Mouse (Mus musculus) cerebellum, adult 11 months (tissue): Measurements from ENCODE around the gene Cep70.

Source experiments
- DNase-seq: peaks from one replicate; pipeline ENCODE4 v3.0.0; 2022

The Cep70 gene

DNA sequence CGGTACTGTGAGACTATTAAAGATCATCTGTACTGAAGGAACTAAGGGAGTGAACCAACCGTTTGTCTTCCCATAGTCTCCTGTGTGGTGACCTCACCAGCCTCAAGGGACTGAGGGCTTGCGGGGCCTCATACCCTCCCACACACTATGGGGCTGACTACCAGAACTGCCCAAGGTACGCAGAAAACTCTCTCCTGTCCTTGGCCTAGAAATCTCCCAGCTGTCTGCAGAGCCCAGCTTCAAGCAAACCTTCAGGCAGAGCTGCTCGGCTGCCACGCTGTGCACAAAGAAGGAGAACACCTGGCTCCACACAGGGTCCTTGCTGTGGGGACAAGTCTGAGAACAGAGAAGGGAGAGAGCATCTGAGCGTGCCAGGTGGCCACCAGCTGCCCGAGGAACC is 76.8 kb downstream of the Cep70 start:
- no peak for DNase-seq

- no peak for DNase-seq
Observed at GRCm38 (mm10) chr9:99325208-99325929, 82.2 kb downstream of the Cep70 start.

- DNase-seq: no peak
Observed at GRCm38 (mm10) chr9:99325961-99326360, 82.8 kb downstream of the Cep70 start.

DNA sequence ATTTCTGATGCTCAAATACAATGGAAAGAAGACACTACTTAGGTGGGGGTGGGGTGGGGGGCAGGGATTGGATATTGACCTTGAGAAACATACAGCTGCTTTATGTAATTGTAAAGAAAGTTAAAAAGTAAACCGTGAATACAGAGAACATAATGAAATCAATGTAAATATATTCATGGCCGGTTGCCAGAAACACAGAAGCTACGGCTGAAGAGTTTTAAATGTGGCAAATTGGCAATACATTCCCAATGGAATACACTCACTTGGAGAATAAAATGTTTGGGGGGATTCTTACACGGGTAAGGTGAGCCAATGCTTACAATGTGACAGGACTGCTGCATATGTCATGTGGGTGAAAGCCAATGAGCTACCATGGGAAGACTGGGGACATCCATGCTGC is 83.7 kb downstream of the Cep70 start:
- no peak for DNase-seq

GRCm38 (mm10) chr9:99336538-99336937 is 93.4 kb downstream of the Cep70 start:
- no peak for DNase-seq

- DNase-seq: no peak
Observed at GRCm38 (mm10) chr9:99338293-99338692, 95.1 kb downstream of the Cep70 start.

DNA sequence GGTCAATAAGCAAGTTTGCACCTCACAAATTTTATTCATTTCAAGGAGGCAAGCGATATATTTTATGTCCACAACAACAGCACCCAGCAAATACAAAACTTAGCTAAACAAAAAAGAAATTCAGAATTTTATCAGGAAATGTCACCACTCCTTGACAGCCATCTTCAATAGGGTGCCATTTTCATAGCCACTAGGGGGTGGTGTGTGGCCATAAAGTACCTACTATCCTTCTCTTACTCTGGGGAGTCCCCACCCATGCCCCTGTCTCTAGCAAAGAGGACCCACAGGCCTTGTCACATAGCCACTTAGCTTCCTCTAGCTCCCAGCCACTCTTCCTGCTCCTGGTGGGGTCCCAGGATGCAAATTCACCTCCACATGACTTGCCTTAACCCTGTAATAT is 96.0 kb downstream of the Cep70 start:
- no peak for DNase-seq

DNA sequence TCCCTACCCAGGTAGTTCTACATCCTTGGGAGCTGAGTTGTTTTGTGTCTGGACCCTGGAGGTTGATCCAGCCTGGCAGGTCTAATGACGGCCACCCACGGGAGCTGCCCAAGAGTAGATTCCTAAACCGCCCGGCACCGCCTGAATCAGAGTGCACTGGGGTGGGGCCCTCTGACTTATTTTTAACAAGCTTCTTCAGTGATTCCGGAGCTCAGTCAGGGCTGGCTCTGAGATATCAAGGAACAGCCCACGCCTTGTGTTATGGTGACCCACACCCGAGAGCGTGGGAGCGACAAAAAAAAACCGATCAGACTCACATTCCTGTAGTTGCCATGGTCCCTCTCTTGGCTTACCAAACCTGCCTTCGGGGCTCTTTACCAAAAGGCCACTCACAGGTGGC is 97.0 kb downstream of the Cep70 start:
- no peak for DNase-seq

DNA sequence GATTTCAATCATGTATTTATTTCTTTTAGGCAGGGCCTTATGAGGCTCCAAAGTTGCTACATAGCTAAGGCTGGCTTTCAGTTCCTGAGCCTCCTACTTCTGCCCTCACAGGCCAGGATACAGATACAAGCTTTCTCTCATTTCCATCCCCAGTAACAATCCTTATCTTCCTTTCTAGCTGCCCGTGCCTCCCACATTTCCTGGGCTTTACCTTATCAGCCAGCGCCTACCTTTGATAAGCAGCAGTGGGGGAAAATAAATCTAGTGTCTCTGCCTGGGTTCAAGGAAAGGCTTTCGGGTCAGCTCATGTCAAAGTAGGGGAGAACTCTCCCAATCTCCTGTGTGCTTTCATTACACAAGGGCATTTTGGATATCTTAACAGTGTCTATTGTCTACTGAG is 98.4 kb downstream of the Cep70 start:
- no peak for DNase-seq

- no peak for DNase-seq
Observed at GRCm38 (mm10) chr9:99345351-99345792, 102.2 kb downstream of the Cep70 start.
